Mouse (Mus musculus) liver, postnatal 0 days (tissue): ENCODE results near the gene Hoxb8.

Experiments used
- CTCF ChIP-seq: sonication (generic); IDR thresholded peaks from 2 replicates; pipeline ENCODE4 v1.5.1; 2016; ENCODE audit warnings: antibody characterized with exemption, low read depth
- EP300 ChIP-seq: IDR thresholded peaks from 2 replicates; pipeline ENCODE4 v1.6.1; 2016; ENCODE audit warnings: antibody characterized with exemption, low read depth, mild to moderate bottlenecking

DNA sequence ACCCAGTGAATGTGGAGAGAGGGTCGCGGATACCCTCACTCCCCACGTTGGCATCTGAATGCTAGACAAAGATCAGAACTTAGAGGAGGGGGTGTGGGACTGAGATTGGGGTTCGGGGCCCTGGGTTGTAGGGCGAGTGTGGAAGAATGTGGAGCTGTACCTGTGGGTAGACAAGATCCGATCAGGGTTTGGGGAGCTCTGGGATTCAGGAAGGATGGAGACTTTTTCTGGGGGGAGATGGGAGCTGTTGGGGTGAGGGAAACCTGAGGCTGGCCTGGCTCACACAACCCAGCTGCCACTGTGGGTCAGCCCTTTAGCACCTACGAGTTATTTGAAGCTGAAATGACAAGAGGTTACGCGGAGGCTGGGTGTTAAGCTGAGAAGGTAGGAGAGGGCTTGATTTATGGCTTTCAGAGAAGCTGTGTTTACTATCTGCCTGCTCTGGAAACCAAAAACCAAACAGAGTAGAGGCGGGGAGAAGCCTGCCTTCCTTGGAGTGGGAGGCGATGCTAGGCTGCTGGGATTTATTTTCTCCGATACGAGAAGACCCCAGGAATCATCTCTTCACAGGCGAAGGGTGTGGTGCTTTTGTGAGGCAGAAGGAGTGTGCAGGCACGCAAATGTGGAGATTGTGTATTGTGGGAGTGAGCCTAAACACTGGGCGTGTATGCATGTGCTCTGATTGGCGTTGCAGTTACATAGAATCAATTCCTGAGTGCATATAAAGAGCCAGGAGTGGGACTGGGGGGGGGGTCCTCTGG, 51.7 kb downstream of the Hoxb8 start:
- TF ChIP-seq EP300 (no peak), CTCF (no peak)
